Mouse (Mus musculus): ENCODE results near the gene Gm11938. TPM values are rescaled to one million over a fixed set of nuclear protein-coding genes. Genes with fewer than 3 reads are reported as not detected.
"Not testable (repeated sequence)": the region's sequence is repeated elsewhere in the genome, so short reads cannot be mapped to it uniquely, and the experiment has no call there.

Gm11938 gene
- total RNA-seq (2021) = not detected
- long read RNA-seq, experiment 1 = 0 reads
- long read RNA-seq, experiment 2 = 0 reads

- intact Hi-C loops (cut with DNase I); DNase-seq: not testable (repeated sequence)
Observed at GRCm38 (mm10) chr11:99603208-99603607, at the start of gene Gm11938. TSS of gene Gm11938 (minus strand) at chr11:99603308.

- intact Hi-C loops (cut with DNase I) = no loop called here
- DNase-seq = no peak
Observed at GRCm38 (mm10) chr11:99650136-99650535, 47.0 kb upstream of the Gm11938 start, which contains the start of gene Gm11555. TSS of gene Gm11555 (minus strand) at chr11:99650236.

- intact Hi-C loops (cut with DNase I) = no loop called here
- DNase-seq = no peak
Observed at GRCm38 (mm10) chr11:99646444-99646843, 43.3 kb upstream of the Gm11938 start.

GRCm38 (mm10) chr11:99644351-99644750, 41.2 kb upstream of the Gm11938 start:
- no peak for DNase-seq

GRCm38 (mm10) chr11:99643635-99644139, 40.6 kb upstream of the Gm11938 start, which contains the start of gene Krtap4-7:
TSS of gene Krtap4-7 (minus strand) at chr11:99644089.
- DNase-seq; intact Hi-C loops (cut with DNase I): not testable (repeated sequence)

More at GRCm38 (mm10) chr11:99644351-99644750, 41.2 kb upstream of the Gm11938 start:
- intact Hi-C loops (cut with DNase I) = no loop called here

- no peak for DNase-seq
- intact Hi-C loops (cut with DNase I) = no loop called here
Observed at GRCm38 (mm10) chr11:99640926-99641325, 37.8 kb upstream of the Gm11938 start.

- intact Hi-C loops (cut with DNase I) = no loop called here
- DNase-seq = no peak
Observed at GRCm38 (mm10) chr11:99637086-99637485, 34.0 kb upstream of the Gm11938 start.

- no peak for DNase-seq
- intact Hi-C loops (cut with DNase I) = no loop called here
Observed at GRCm38 (mm10) chr11:99634653-99635134, 31.6 kb upstream of the Gm11938 start, which contains the start of gene Krtap4-2. TSS of gene Krtap4-2 (minus strand) at chr11:99635084.

GRCm38 (mm10) chr11:99633293-99633692, 30.2 kb upstream of the Gm11938 start:
- intact Hi-C loops (cut with DNase I) = no loop called here
- no peak for DNase-seq

- intact Hi-C loops (cut with DNase I) = no loop called here
- DNase-seq = no peak
Observed at GRCm38 (mm10) chr11:99630890-99631289, 27.8 kb upstream of the Gm11938 start.

GRCm38 (mm10) chr11:99628138-99628537, 25.0 kb upstream of the Gm11938 start, which contains the start of gene Krtap4-1:
TSS of gene Krtap4-1 (minus strand) at chr11:99628238.
- intact Hi-C loops (cut with DNase I) = no loop called here
- no peak for DNase-seq

- intact Hi-C loops (cut with DNase I) = no loop called here
- no peak for DNase-seq
Observed at GRCm38 (mm10) chr11:99620335-99620734, 17.2 kb upstream of the Gm11938 start, which contains the start of gene Gm11562. TSS of gene Gm11562 (minus strand) at chr11:99620435.

GRCm38 (mm10) chr11:99614796-99615363, 11.8 kb upstream of the Gm11938 start, which contains the start of gene Krtap2-4:
TSS of gene Krtap2-4 (minus strand) at chr11:99614846.
- DNase-seq = no peak
- intact Hi-C loops (cut with DNase I) = no loop called here

- intact Hi-C loops (cut with DNase I) = not testable (repeated sequence)
Observed at GRCm38 (mm10) chr11:99610089-99610488, 7.0 kb upstream of the Gm11938 start, which contains the start of gene Gm11937. TSS of gene Gm11937 (minus strand) at chr11:99610189.

GRCm38 (mm10) chr11:99609126-99609525, 6.0 kb upstream of the Gm11938 start:
- DNase-seq = no peak
- intact Hi-C loops (cut with DNase I) = no loop called here

More at GRCm38 (mm10) chr11:99610089-99610488, 7.0 kb upstream of the Gm11938 start, which contains the start of gene Gm11937:
- not testable (repeated sequence) for DNase-seq

GRCm38 (mm10) chr11:99597742-99598141, 5.4 kb downstream of the Gm11938 start, which contains the start of gene Krtap9-3:
TSS of gene Krtap9-3 (minus strand) at chr11:99598105.
- intact Hi-C loops (cut with DNase I); DNase-seq: not testable (repeated sequence)

- no peak for DNase-seq
- intact Hi-C loops (cut with DNase I) = no loop called here
Observed at GRCm38 (mm10) chr11:99590981-99591380, 12.1 kb downstream of the Gm11938 start, which contains the start of gene Krtap1-3. TSS of gene Krtap1-3 (minus strand) at chr11:99591339.

- DNase-seq = no peak
- intact Hi-C loops (cut with DNase I) = no loop called here
Observed at GRCm38 (mm10) chr11:99585096-99585495, 18.0 kb downstream of the Gm11938 start.

GRCm38 (mm10) chr11:99583245-99583704, 19.8 kb downstream of the Gm11938 start, which contains the start of gene Krtap1-4:
TSS of gene Krtap1-4 (minus strand) at chr11:99583654.
- intact Hi-C loops (cut with DNase I) = no loop called here

GRCm38 (mm10) chr11:99581564-99581963, 21.5 kb downstream of the Gm11938 start:
- intact Hi-C loops (cut with DNase I) = no loop called here
- no peak for DNase-seq

More at GRCm38 (mm10) chr11:99583245-99583704, 19.8 kb downstream of the Gm11938 start, which contains the start of gene Krtap1-4:
- DNase-seq = no peak

GRCm38 (mm10) chr11:99581051-99581450, 22.1 kb downstream of the Gm11938 start:
- DNase-seq = no peak
- intact Hi-C loops (cut with DNase I) = no loop called here
